Mouse (Mus musculus) olfactory bulb, adult 2 months (tissue): ENCODE measurements around the gene Ccnl2.
A peak's percentile ranks its signal among the peaks of the same experiment; 100 is the strongest.

Source experiments
- CTCF ChIP-seq: fragments of 200-500 bp; IDR thresholded peaks from 2 replicates; pipeline ENCODE4 v1.5.1; 2012; ENCODE audit warnings: low read depth, mild to moderate bottlenecking, low read length, moderate library complexity; ENCODE audit not compliant: insufficient read depth
- POLR2A ChIP-seq: fragments of 200-500 bp; IDR thresholded peaks from 2 replicates; pipeline ENCODE4 v1.6.1; 2012; ENCODE audit warnings: mild to moderate bottlenecking, low read depth, low read length, moderate library complexity; ENCODE audit not compliant: insufficient read depth

- TF ChIP-seq CTCF (peak; percentile 98), POLR2A (0 out of 2 replicates have a peak, but pooled peaks have one; percentile 33)
These were observed 42.3 kb upstream of the Ccnl2 start for GRCm38 (mm10) chr4:155769880-155770512.
